Mouse (Mus musculus): ENCODE measurements at regions not wholly inside any gene's neighbourhood (a gene's known extent, or its start where the extent isn't known, plus 50 kb on each side); places are given as distances from the start of the nearest gene placed in this dataset.
"Not testable (repeated sequence)": the region's sequence is repeated elsewhere in the genome, so short reads cannot be mapped to it uniquely, and the experiment has no call there.

DNA sequence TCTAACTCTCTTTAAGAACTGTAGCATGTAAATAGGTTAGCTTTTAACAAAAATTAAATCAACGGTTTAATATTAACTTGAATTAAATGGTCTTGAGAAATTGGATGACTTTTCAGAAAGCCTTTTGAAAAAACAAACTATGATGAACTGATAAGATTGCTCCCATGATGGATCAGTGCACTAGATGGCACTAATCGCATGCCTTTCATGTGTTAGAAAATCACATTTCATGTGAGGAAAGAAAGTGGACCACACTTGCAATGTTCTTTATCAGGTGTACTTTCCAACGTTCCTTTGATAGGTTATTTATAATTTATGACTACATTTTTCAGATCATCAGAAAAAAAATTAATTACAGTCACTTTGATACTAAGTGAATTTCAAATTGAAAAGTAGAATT lies 1003.2 kb upstream of the 4930412O13Rik start:
- ChIA-PET POLR2A (no interaction called here), CTCF (no interaction called here)

DNA sequence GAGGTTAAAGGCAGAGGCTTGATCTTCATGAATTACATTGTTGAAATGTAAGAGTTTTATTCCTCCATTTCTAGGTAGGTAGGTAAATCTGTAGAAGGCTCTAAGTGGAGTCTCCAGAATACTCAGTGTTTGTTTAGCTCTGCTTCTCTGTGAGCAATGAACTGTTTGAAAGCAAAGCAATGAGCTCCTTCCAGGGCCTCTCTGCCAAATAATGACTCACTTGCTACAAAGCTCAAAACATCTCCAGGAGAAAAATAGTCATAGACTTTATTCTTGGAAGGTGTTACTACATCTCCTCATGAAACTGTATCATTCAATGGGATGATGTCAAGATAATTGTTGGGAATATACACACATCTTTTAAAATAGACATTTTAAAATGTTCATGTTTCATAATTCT lies 968.6 kb upstream of the 4930412O13Rik start:
- POLR2A ChIA-PET = no interaction called here
- CTCF ChIA-PET = no interaction called here

DNA sequence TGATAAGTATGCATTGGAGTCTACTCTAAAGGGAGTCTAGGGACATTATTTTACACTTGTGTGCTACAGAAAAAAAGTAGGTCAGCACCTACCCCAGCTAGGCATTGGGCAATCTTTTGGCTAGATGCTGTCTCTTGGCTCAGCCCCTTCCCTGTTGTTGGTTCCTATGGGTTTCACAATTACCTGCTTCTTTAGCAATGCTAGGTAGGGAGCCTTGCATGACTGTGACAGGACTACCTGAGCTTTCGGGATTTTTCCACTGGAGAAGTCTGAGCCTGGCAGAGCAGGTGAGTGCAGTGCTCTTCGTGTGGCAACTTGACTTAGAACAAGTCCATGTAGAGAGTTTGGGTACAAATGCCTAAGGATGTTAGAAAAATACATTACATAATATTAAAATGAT lies 956.2 kb upstream of the 4930412O13Rik start:
- CTCF ChIA-PET = no interaction called here
- POLR2A ChIA-PET = no interaction called here

DNA sequence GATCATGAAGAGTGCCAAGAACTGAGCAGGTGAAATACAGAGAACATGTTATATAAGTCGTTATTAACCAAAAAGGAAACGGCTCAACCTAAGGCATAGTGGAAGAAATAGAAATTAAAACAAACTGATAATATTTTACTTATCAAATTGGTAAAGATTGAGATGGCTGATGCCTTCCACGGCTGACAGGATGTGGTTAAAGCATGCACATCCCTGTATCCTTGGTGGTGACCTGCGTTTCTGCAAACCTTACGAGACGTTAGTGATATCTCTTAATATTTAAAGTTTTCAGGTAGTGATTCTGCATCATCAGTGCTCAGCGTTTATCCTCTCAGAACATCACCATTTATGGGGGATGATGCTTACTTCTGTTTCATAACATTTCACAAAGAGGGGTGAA lies 939.5 kb upstream of the 4930412O13Rik start:
- POLR2A ChIA-PET = no interaction called here
- CTCF ChIA-PET = no interaction called here

DNA sequence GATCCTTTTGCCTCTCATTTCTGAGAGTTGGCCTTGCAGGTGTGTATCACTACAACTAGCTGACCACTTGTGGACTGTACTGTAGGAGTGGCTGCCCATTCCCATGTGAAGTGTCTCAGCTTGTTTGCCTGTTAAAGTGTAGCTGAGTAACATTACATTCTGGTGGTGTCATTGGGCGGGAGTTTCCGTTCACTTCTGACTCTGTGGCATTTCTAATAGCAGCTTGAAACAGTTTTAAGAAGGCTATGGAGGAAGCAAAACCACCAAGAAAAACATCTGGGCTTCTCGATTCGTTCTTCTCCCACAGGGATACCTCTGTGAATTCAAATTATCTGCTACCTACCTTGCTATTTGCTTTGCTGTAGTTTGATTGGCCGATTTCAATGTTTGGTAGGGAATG lies 922.1 kb upstream of the 4930412O13Rik start:
- ChIA-PET CTCF (no interaction called here), POLR2A (interaction anchor here in 1 of 4 experiments (1.2 kb wide), 1 partner anchor 18 kb away, joined by 3 read pairs; no protein-coding TSS in a partner anchor)

DNA sequence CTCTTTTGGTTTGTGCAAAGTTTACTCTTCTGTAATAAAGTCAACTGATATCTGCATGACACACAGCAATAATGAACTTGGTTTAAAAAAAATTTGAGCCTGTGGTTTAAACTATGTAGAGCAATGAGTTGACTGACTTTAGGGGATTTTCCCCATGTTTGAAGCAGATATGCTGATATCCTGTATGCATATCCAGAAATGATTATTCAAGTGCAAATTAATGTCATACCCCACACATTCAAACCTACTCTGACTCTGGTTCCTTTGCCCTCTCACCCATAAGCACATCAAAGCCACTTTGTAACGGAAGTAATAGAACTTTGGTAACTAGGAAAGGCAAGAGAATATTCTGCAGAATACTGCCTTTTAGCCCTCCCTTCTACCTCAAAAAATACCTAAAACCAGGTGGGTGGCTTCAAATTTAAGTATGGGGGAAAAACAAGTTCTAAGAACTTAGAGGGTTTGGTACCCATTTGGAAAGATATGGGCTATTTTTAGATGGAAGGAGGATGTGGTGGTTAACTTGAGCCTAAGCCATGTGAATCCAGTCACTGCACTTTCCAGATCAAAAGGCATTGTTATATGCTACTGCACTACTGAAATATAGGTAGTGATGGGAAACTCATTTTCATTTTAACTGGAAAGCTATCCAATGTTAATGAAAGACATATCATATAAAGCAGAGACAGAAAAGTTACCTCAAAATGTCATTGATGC lies 915.9 kb upstream of the 4930412O13Rik start:
- CTCF ChIA-PET = no interaction called here
- POLR2A ChIA-PET = no interaction called here

DNA sequence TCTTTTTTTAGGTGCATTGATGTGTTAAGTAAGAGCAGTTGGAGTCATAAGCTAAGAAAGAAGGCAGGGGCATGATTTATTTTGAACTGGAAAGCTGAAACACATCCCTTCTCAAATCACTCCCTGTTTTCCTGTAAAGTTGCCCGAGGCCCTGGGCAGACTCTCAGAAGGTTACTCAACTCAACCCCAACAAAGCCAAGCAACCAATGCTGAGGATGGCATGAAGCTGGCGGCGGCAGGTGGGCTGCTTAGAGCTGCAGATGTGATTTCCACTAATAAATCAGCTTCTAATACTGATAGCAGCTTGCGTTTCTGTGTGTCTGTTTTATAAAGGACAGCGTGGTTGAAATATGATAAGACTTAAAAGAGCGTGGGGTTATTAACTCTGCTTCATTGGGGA lies 905.4 kb upstream of the 4930412O13Rik start:
- CTCF ChIA-PET = no interaction called here

DNA sequence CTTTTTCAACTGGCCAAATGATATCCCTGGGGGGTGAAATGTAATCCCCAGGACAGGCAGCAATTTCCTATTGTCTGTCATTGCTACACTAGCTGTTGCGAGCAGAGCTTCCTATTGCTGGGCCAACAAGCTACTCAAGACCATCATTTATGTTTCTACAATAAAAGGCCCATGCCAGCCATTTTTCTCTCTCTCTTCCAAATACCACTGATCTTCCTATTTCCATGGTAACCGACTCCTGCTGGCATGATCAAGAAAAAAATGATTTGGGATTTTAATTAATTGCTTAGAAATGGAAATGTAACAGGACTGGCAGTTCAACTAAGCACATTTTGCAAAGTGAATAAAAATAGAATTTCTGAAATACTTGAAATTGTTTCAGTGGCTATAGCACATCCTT lies 868.7 kb upstream of the 4930412O13Rik start:
- ChIA-PET CTCF (no interaction called here), POLR2A (no interaction called here)

More for the DNA sequence above, 905.4 kb upstream of the 4930412O13Rik start:
- POLR2A ChIA-PET = no interaction called here

DNA sequence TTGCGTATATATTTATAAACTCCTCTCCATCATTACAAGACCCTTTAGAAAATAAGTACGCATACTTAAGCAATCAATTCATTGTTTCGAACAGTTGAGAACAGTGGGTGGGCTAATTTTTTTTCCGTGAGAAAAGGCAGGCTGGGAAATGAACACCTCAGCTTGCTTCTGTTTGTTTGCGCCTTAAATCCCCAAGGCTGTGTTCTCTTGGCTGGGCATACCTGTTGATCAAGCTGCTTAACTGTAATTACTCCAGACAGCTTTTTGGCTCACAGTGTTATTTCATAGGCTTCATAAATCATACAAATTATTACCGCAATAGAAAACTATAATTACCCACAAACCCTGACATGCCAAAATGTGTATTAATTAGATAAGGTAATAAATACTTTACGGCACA lies 848.0 kb upstream of the 4930412O13Rik start:
- ChIA-PET CTCF (no interaction called here), POLR2A (no interaction called here)

DNA sequence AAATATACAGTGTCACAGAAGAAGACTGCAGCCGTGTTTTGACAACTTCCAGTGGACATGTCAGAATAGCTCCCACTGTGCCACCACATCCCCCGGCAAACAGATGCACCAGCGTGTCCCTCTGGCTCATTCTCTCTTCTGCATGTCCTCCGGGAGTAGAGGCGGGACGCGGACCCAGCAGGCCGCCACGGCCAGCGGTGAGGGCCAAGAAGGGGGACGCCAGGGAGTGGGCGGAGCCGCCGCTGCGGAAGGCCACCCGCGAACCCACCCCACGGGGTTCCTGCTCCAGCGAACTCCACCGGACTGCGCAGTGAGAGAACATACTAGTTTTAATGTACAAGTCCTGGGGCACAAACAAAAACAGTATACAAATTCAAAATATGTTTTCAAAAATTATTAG lies 838.7 kb upstream of the 4930412O13Rik start:
- CTCF ChIA-PET, POLR2A ChIA-PET: not testable (repeated sequence)

DNA sequence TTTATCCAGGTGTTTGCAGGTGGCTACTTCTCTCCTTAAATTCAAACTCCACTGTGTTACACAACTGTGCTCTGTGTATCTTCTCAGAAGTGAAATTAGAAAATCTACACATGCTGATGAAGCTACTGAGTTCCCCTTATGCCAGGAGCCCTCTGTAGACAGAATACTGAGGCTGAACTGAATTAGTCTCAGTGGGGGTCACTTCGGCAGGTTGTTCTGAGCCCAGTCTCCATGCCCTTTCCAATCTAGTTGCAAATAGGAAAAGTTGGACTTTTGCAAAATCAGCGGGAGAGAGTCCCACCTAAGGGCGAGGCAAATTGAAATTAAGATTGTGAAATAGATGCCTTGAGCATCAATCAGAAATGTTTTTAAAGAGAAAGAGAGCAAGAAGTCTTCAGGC lies 833.1 kb upstream of the 4930412O13Rik start:
- ChIA-PET CTCF (no interaction called here), POLR2A (no interaction called here)

DNA sequence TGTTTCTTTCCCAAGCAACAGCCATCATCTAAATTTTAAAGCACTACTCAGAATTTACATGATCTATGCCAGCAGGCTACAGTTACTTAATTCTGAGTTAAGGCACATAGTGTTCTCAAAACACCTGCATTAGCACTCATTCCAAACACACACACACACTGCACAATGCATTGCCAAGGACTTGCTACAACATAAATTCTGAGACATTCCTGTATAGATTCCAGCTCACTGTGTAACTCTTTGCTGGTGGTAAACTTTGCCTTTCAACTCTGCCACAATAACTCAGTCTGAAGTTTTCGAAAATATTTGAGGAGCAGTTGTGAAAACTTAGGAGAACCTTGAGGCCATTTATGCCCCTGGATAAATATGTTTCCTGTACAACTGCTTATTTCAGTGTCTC lies 807.2 kb upstream of the 4930412O13Rik start:
- ChIA-PET CTCF (no interaction called here), POLR2A (no interaction called here)

DNA sequence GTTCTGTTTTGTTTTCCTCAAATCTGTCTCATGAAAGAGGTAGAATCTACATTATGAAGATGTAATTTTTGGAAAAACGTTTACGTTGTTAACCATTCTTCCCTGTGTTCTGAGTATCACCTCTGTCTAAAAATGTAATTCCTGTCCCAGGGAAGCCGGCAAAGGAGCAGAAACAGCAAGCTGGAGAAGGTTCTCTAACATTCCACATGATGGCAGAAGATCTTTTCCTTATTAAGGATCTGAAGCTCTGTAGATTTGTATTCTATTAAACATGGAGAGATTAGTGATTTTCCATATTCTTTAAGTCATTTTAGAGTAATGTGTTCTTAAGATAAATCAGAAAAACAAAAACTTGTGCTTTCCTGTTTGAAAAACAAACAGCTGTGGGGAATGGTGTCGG lies 802.9 kb upstream of the 4930412O13Rik start:
- ChIA-PET CTCF (no interaction called here), POLR2A (no interaction called here)

DNA sequence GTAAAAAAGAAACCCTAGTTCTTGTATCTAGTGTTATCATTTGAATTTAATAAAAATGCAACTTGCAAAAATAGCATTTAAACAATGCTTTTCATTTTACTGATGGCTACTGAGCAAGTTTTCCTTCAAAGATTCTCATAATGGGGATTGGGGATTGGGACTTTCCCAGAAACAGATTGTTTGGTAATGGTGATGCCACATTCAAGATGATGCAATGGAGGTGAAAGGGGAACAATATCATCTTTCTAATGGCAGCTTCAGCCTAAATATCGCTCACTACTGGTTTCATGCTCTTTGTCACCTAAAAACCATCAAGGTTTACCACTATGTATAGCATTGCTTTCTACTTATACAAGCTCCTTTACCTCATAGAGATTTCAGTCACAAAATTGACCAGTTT lies 799.3 kb upstream of the 4930412O13Rik start:
- POLR2A ChIA-PET = no interaction called here
- CTCF ChIA-PET = no interaction called here

DNA sequence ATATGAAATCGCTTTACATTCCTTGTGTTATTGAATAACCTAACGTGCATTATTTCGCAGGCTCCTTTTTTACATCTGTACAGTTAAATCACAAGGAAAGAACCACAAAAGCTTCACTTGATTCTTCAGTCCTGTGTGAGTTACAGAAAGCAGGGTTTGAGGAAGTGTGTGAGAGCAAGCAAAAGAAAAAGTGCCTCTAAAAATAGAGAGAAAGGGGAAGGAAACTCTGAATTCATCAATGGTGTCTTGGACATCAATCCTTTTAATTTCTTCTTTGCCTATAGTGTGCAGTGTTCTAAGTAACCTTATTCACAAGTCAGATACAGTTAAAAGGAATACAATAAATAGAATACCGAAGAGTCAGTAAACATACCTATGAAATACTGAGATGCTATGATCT lies 785.7 kb upstream of the 4930412O13Rik start:
- POLR2A ChIA-PET = no interaction called here
- CTCF ChIA-PET = no interaction called here

DNA sequence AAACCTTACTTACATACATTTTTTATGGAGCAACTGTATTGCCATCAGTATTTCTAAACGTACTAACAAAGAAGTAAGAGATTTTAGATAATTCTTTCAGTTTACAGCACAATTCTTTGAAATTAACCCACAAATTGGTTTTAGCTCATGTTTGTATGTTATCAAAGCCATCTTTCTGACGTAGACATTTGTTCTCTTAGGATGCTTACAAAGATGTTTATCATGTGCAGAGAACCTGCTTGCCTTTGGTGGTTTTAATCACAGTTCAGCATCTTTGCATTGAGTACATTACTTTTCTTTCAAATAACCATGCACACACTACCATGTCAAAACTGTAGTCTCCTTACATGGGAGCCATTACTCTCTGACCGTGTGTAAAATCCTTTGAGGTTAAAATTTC lies 764.4 kb upstream of the 4930412O13Rik start:
- POLR2A ChIA-PET = no interaction called here
- CTCF ChIA-PET = interaction anchor here in 1 of 4 experiments (0.6 kb wide), 1 partner anchor 61 kb away, joined by 3 read pairs; no protein-coding TSS in a partner anchor

DNA sequence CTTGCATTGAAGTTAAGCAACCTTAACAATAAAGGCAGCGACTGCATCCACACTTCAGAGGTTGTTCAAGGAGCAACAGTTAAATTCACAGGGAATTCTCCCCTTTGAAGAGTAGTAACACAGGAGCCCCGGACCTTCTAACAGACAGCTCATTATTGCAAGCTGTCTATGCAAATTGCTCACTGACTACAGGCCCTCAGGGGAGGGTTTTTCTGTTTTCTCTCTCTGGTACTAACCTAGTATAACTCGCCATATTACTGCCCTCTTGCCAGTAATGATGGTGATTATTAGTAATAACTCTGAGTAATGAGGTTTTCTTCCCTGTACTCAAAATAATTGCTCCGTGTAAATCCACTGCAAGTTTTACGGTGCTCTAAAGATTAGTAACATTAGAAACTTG lies 763.5 kb upstream of the 4930412O13Rik start:
- CTCF ChIA-PET = no interaction called here
- POLR2A ChIA-PET = interaction anchor here in 1 of 4 experiments (0.6 kb wide), 1 partner anchor 150 kb away, joined by 4 read pairs; no protein-coding TSS in a partner anchor

DNA sequence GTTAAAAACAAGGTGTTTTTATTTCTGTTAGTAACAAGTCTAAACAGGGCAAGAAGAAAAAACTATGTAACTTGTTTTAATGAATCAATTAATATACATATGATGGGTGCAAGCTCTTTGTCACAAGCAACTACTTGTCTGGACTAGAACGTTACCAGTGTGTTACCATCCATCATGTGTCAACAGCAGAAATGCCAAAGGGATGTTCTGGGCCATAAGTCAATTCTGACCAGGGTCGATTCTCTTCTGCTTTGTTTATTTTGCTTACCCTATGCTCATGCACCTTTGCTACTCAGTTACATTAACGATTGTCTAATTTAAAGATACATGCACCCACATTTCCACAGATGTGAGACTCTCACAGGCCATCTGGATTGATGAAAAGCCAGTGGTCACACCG lies 744.1 kb upstream of the 4930412O13Rik start:
- CTCF ChIA-PET = no interaction called here
- POLR2A ChIA-PET = no interaction called here

DNA sequence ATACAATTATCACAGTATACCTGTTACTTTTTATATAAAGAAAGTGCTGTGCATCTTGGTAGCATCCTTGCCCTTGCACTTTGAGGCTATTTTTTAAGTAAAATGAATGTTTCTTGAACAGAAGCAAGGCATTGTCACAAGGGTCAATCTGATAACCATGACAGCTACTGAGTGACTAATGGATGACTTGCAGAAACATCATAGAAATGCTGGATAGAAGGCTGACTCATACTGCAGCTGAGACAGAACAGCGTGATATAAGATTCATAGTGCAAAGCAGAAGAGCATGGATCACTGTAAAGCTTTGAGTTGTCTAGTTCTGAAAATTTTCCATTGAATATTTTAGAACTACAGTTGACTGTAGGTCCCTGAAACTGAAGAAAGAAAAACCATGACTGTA lies 739.6 kb upstream of the 4930412O13Rik start:
- CTCF ChIA-PET = no interaction called here

DNA sequence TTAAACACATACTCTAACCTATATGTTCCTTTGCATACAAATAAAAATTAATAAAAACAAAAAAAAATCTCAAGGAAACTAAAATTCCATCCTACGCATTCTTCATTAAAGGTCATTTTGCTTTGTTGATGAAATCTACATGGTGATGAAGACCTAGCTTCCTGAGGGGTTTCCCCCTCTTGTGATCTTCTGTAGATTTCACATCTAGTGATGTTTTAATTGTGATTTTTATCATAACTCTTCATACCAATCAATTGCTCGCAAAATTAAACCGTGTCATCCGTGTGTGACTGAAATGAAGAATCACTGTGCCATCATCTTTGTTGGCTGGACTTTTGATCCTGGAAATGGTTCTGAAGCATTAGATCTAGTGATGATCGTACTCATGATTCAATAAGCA lies 725.4 kb upstream of the 4930412O13Rik start:
- POLR2A ChIA-PET = no interaction called here
- CTCF ChIA-PET = no interaction called here

More for the DNA sequence above, 739.6 kb upstream of the 4930412O13Rik start:
- POLR2A ChIA-PET = no interaction called here

DNA sequence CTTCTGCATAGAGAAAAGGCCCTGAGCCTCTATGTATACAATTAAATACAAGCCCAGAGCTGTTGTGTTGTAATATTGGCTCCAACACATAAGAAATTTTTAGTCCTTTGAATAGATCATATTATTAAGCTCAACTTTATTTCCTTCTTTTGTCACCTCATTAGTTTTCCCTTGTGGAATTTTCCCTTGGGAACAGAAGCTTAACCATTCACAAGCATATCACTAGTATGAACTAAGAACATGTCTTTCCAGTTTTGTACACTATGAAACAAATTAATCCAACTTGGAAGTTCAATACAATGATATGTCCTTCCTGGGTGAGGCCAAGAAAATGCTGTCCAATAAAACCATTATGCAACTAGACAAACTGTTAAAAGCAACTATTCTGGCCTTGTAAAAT lies 720.9 kb upstream of the 4930412O13Rik start:
- CTCF ChIA-PET = no interaction called here

DNA sequence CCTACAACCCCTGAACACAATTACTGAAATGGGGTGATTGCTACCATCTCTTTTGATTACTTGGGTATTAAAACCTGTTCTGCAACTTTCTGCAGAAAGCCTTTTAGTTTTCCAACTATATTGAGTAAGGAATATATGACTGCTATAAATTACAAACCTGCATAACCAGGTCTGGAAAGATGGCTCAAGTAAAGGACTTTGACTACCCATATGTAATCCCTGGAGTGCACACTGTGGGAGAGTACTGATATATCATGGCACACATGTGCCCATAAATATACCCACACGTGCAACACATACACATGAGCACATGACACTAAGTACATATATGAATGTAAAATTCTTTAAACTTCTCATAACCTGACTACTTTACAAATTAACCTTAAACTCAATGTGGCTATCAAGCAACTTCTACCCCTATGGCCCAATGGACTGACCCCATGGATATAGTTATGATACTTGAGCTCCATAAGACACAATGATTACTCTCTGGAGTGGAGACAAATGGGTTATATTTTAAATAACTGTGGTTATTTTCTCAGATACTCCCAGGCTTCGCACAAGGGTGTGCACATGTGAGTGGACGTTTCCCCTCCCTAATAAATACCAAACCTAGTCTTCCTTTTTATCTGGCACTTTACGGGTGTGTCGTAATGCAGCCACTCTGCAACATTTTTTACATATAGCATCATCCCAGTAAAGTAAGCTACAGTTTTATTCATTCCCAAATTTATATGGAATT lies 717.1 kb upstream of the 4930412O13Rik start:
- CTCF ChIA-PET = no interaction called here
- POLR2A ChIA-PET = interaction anchor here in 1 of 4 experiments (0.6 kb wide), 1 partner anchor 303 kb away, joined by 3 read pairs; no protein-coding TSS in a partner anchor

More for the DNA sequence above, 720.9 kb upstream of the 4930412O13Rik start:
- POLR2A ChIA-PET = no interaction called here
